Mouse (Mus musculus) lung, postnatal 4 days (tissue): Measurements from ENCODE around the gene Plxnb3.

Experiments
- DNase-seq, 2 experiments: peaks; one replicate each; pipeline ENCODE4 v3.0.0; 2021

Gene Plxnb3

GRCm38 (mm10) chrX:73786364-73787224 lies 29.7 kb downstream of the Plxnb3 start, which contains the start of the genes Idh3g and Ssr4:
Gene Idh3g, minus strand, starts transcription at chrX:73786897.
Gene Ssr4, plus strand, starts transcription at chrX:73787028.
- peak; percentile 95 to 96 for DNase-seq

GRCm38 (mm10) chrX:73787225-73787558 lies 30.3 kb downstream of the Plxnb3 start:
- no peak for DNase-seq

- DNase-seq: no peak
These were observed 31.6 kb downstream of the Plxnb3 start for GRCm38 (mm10) chrX:73788501-73788900.

- DNase-seq: no peak
These were observed 36.1 kb downstream of the Plxnb3 start for GRCm38 (mm10) chrX:73793039-73793438.

- no peak for DNase-seq
These were observed 36.6 kb downstream of the Plxnb3 start for GRCm38 (mm10) chrX:73793505-73793904.

GRCm38 (mm10) chrX:73797511-73797910 lies 40.6 kb downstream of the Plxnb3 start:
- no peak for DNase-seq

GRCm38 (mm10) chrX:73798502-73798901 lies 41.6 kb downstream of the Plxnb3 start:
- DNase-seq: peak; percentile 76 to 79

- no peak for DNase-seq
These were observed 48.9 kb downstream of the Plxnb3 start for GRCm38 (mm10) chrX:73805814-73806213.

GRCm38 (mm10) chrX:73815072-73815471 lies 58.2 kb downstream of the Plxnb3 start:
- no peak for DNase-seq

GRCm38 (mm10) chrX:73816596-73817314 lies 59.9 kb downstream of the Plxnb3 start:
- DNase-seq: no peak
